Mouse (Mus musculus) liver, adult 2 months (tissue): Measurements from ENCODE around the gene Olfr638. TPM values are rescaled to one million over a fixed set of nuclear protein-coding genes. Genes with fewer than 3 reads are reported as not detected.

ENCODE experiments used
- DNase-seq: peaks from one replicate; pipeline ENCODE4 v3.0.0-alpha.2; 2011; ENCODE audit warnings: low read depth, low spot score; ENCODE audit errors: extremely low read depth
- H3K27ac ChIP-seq: fragments of 200-500 bp; replicated peaks from 2 replicates; pipeline ENCODE4 v1.5.1; 2012; ENCODE audit warnings: low read depth, mild to moderate bottlenecking, control low read depth, inconsistent platforms, low read length; ENCODE audit not compliant: insufficient read depth
- H3K27me3 ChIP-seq: fragments of 200-500 bp; 2 replicates; pipeline ENCODE4 v1.6.1; 2012; ENCODE audit warnings: mild to moderate bottlenecking, moderate library complexity, low read length, inconsistent platforms; ENCODE audit not compliant: control insufficient read depth, insufficient read depth
- H3K36me3 ChIP-seq: fragments of 200-500 bp; 2 replicates; pipeline ENCODE4 v1.6.1; 2012; ENCODE audit warnings: low read length, inconsistent platforms; ENCODE audit not compliant: control insufficient read depth, insufficient read depth
- H3K4me1 ChIP-seq: fragments of 200-500 bp; 2 replicates; pipeline ENCODE4 v1.6.1; 2011; ENCODE audit warnings: low read length; ENCODE audit not compliant: control insufficient read depth, insufficient read depth
- H3K4me3 ChIP-seq: fragments of 200-500 bp; 2 replicates; pipeline ENCODE4 v1.5.1; 2011; ENCODE audit warnings: low read depth, mild to moderate bottlenecking, control low read depth, low read length, moderate library complexity; ENCODE audit not compliant: insufficient read depth
- H3K79me2 ChIP-seq: fragments of 200-500 bp; 2 replicates; pipeline ENCODE4 v1.6.1; 2012; ENCODE audit warnings: inconsistent platforms, mild to moderate bottlenecking, low read length, moderate library complexity; ENCODE audit not compliant: control insufficient read depth, insufficient read depth
- H3K9ac ChIP-seq: fragments of 200-500 bp; 2 replicates; pipeline ENCODE4 v1.6.1; 2012; ENCODE audit warnings: low read depth, mild to moderate bottlenecking, control low read depth, inconsistent platforms, low read length
- CTCF ChIP-seq: fragments of 200-500 bp; IDR thresholded peaks from 2 replicates; pipeline ENCODE4 v1.5.1; 2011; ENCODE audit warnings: low read depth, low read length, control low read depth
- POLR2A ChIP-seq: fragments of 200-500 bp; IDR thresholded peaks from 2 replicates; pipeline ENCODE4 v1.6.1; 2011; ENCODE audit warnings: low read length, control low read depth; ENCODE audit not compliant: insufficient read depth; ENCODE audit errors: extremely low read depth
- WGBS: fragments of 180-500 bp; shearing (Covaris S2); methylation state at CpG from one replicate; pipeline ENCODE4 v1.1.7; 2018; 5-methylcytosine and 5-hydroxymethylcytosine counted together
- polyA plus RNA-seq: library from polyadenylated mRNA; depleted of rRNA; stranded (reverse); fragments of >200 nt; gene quantifications from 2 replicates; pipeline ENCODE4 v1.2.3, GENCODE M21; 2012
- total RNA-seq: library from RNA; depleted of rRNA; stranded (reverse); fragments of >200 nt; gene quantifications from 2 replicates; pipeline ENCODE4 v1.2.3, GENCODE M21; 2014

Olfr638 gene
- total and polyA plus RNA-seq, 2 experiments: not detected

DNA sequence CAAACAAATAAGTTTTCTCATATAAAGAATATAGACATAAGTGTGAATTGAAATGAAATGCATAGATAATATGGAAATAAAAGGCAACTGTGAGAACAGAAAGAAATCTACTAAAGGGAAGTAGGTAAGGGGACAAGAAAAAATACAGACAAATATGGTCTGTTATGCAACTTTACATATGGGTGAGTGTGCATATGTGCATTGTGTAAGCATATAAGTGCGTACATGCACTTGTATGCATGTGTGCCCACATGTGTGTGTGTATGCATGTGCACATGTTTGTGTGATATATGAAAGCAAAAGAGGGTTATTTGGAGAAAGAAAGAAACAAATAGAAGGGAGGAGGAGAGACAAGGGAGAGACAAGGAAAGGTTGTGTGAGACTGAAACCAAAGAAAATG lies 20.4 kb downstream of the Olfr638 start:
- no peak for DNase-seq
- H3K36me3 ChIP-seq: no peaks in the 10 kb centered on the region
- no peaks in the 10 kb centered on the region for H3K79me2 ChIP-seq
- 63% methylated on average over 1 of the region's 1 CpGs for WGBS
- no peaks in the 10 kb centered on the region for H3K4me1 ChIP-seq
- no peak overlapping the region for H3K27ac ChIP-seq
- no peak overlapping the region for H3K4me3 ChIP-seq
- H3K27me3 ChIP-seq: no peaks in the 10 kb centered on the region
- no peak for TF ChIP-seq POLR2A
- TF ChIP-seq CTCF: no peak
- H3K9ac ChIP-seq: no peak overlapping the region

DNA sequence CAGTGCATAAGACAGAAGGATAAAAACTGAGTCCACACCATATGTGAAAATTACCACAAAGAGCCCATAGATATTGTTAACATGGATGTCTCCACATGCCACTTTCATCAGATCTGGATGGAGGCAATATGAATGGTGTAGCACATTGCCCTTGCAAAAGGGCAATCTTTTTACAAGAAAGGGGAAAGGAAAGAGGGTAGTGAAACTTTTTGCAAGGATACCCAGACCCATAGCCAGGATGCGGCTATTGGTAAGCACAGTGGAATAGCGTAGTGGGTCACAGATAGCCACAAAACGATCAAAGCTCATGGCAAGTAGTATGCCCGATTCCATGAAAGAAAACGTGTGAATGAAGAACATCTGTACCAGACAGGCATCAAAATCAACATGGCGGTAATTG lies 23.1 kb downstream of the Olfr638 start:
- Histone ChIP-seq H3K36me3 (no peaks in the 10 kb centered on the region), H3K9ac (no peak overlapping the region), H3K4me3 (no peak overlapping the region), H3K4me1 (no peaks in the 10 kb centered on the region), H3K79me2 (no peaks in the 10 kb centered on the region), H3K27ac (no peak overlapping the region), H3K27me3 (no peaks in the 10 kb centered on the region)
- no peak for DNase-seq
- WGBS: 82% methylated on average over 6 of the region's 6 CpGs
- no peak for TF ChIP-seq POLR2A
- TF ChIP-seq CTCF: no peak

DNA sequence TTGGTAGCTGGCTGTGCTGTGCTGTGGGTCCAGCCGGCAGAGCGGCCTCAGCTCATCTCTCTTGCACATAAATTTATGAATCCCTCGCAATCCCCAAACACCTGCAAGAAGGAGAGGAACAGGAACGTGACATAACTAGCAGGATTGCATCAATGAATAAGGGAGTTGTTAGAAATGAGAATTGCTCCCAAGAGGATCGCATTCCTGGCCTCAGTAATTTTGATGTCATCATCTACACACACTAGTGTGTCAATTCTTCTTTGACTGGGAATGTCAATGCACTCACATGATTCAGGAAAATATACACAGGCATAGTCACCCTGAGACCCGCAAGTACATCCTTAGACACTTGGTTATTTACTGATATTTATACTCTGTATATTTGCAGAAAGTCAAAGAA lies 26.9 kb downstream of the Olfr638 start, which contains the start of gene Olfr640:
Olfr640 (minus strand) TSS at position 101 of the 400 bp plus-strand sequence.
- H3K79me2 ChIP-seq: no peaks in the 10 kb centered on the region
- no peak within 1 kb of the TSS for H3K27ac ChIP-seq
- TF ChIP-seq POLR2A (no peak), CTCF (no peak)
- no peak within 1 kb of the TSS for H3K4me3 ChIP-seq
- no peaks in the 10 kb centered on the region for H3K27me3 ChIP-seq
- no peak within 1 kb of the TSS for H3K9ac ChIP-seq
- no peaks in the 10 kb centered on the region for H3K4me1 ChIP-seq
- no peak for DNase-seq
- no peaks in the 10 kb centered on the region for H3K36me3 ChIP-seq
- WGBS: 77% methylated on average over 6 of the region's 6 CpGs

DNA sequence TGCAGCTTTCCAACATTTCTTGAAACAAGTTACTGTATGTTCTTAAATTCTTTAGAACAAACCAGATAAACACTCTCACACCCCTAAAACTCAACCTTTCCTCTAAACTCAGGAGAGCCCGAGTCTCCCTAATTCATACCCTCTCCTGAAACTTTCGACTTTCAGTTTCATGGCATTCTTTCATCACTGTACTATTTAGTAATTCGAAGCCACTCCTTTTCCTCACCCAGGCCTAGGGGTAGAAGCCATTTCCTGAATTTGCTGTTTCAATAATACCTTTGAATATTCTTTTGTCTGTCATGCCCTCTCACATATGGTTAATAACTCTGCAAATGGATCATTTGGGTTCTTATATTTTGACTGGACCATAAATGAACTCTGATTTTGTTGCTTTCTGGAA lies 28.4 kb downstream of the Olfr638 start:
- no peaks in the 10 kb centered on the region for H3K27me3 ChIP-seq
- 67% methylated on average over 3 of the region's 3 CpGs for WGBS
- no peaks in the 10 kb centered on the region for H3K36me3 ChIP-seq
- H3K27ac ChIP-seq: no peak overlapping the region
- no peak for DNase-seq
- no peak overlapping the region for H3K9ac ChIP-seq
- no peak overlapping the region for H3K4me3 ChIP-seq
- H3K4me1 ChIP-seq: no peaks in the 10 kb centered on the region
- no peaks in the 10 kb centered on the region for H3K79me2 ChIP-seq
- TF ChIP-seq POLR2A (no peak), CTCF (no peak)

DNA sequence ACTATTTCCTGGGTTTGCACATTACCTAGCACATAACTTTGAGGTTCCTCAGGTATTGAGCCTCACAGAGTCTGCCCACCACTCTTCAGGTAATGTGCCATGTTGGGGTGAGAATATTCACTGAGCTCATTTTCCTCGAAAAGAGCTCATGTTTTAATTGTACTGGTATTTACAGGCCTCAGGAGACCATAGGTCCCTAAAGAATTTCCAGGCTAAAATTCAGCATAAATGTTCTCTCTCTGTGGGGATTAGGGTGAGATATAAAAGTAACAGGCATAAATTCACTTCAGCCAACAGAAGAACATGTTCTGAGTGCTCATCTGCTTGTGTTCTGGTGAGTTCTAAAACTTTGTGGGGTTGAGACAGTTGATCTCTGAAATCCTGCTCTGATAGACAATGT lies 36.6 kb downstream of the Olfr638 start, which contains the start of gene Olfr641:
Olfr641 (plus strand) TSS at position 301 of the 400 bp plus-strand sequence.
- DNase-seq: no peak
- TF ChIP-seq POLR2A (no peak), CTCF (no peak)
- no peaks in the 10 kb centered on the region for H3K4me1 ChIP-seq
- 49% methylated on average over 1 of the region's 1 CpGs for WGBS
- no peaks in the 10 kb centered on the region for H3K27me3 ChIP-seq
- no peak within 1 kb of the TSS for H3K9ac ChIP-seq
- no peak within 1 kb of the TSS for H3K4me3 ChIP-seq
- no peak within 1 kb of the TSS for H3K27ac ChIP-seq
- no peaks in the 10 kb centered on the region for H3K79me2 ChIP-seq
- H3K36me3 ChIP-seq: no peaks in the 10 kb centered on the region

DNA sequence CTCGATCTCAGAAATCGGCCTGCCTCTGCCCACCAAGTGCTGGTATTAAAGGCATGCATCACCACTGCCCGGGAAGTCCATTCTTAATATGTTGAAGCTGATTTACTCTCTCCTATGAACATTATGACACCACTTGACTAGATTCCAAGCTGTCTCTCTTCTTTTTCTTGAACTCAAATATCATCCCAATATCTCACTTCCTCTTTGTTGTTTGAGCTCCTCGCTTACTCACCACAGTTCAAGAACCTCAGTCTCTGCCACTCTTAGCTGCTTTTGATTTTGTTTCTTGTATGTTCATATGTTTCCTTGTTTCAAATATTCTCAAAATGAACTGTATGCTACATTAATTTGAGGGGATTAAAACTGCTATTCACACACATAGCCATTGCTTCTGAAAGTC lies 52.2 kb downstream of the Olfr638 start:
- TF ChIP-seq CTCF (no peak), POLR2A (no peak)
- Histone ChIP-seq H3K4me1 (no peaks in the 10 kb centered on the region), H3K4me3 (no peak overlapping the region), H3K27me3 (no peaks in the 10 kb centered on the region), H3K79me2 (no peaks in the 10 kb centered on the region), H3K36me3 (no peaks in the 10 kb centered on the region), H3K9ac (no peak overlapping the region), H3K27ac (no peak overlapping the region)
- 83% methylated on average over 4 of the region's 4 CpGs for WGBS
- DNase-seq: no peak
